Mouse (Mus musculus) liver, embryonic 16.5 days (tissue): ENCODE measurements around the gene Lilrb4a. TPM values are rescaled to one million over a fixed set of nuclear protein-coding genes. Genes with fewer than 3 reads are reported as not detected.
A peak's percentile ranks its signal among the peaks of the same experiment; 100 is the strongest.
"Not testable (repeated sequence)": the region's sequence is repeated elsewhere in the genome, so short reads cannot be mapped to it uniquely, and the experiment has no call there.

ENCODE experiments used
- ATAC-seq: fragments of 200-750 bp; cut with Nextera tagmentation; 2 replicates; pipeline ENCODE4 v1.8.0; 2017; ENCODE audit warnings: low read depth, mild to moderate bottlenecking, moderate number of reproducible peaks, moderate library complexity
- H3K27ac ChIP-seq: fragments of 300-500 bp; sonication (generic); 2 replicates; pipeline ENCODE4 v1.5.1; 2014; ENCODE audit warnings: mild to moderate bottlenecking, low read length
- H3K27me3 ChIP-seq: fragments of 300-500 bp; sonication (generic); 2 replicates; pipeline ENCODE4 v1.6.1; 2014; ENCODE audit warnings: low read depth, low read length, mixed read lengths; ENCODE audit not compliant: control insufficient read depth, insufficient read depth
- H3K36me3 ChIP-seq: fragments of 300-500 bp; sonication (generic); 2 replicates; pipeline ENCODE4 v1.6.1; 2014; ENCODE audit warnings: mild to moderate bottlenecking; ENCODE audit not compliant: control insufficient read depth, insufficient read depth
- H3K4me1 ChIP-seq: fragments of 300-500 bp; sonication (generic); 2 replicates; pipeline ENCODE4 v1.6.1; 2014; ENCODE audit warnings: low read depth, low read length, mixed read lengths; ENCODE audit not compliant: control insufficient read depth
- H3K4me2 ChIP-seq: fragments of 300-500 bp; sonication (generic); 2 replicates; pipeline ENCODE4 v1.6.1; 2014; ENCODE audit warnings: low read depth, low read length, mixed read lengths
- H3K4me3 ChIP-seq: fragments of 300-500 bp; sonication (generic); 2 replicates; pipeline ENCODE4 v1.5.1; 2014; ENCODE audit warnings: low read depth, mild to moderate bottlenecking, low read length
- H3K9ac ChIP-seq: fragments of 300-500 bp; sonication (generic); 2 replicates; pipeline ENCODE4 v1.6.1; 2014; ENCODE audit warnings: low read depth, low read length
- H3K9me3 ChIP-seq: fragments of 300-500 bp; sonication (generic); replicated peaks from 2 replicates; pipeline ENCODE4 v1.6.1; 2016; ENCODE audit warnings: low read length; ENCODE audit not compliant: control insufficient read depth
- WGBS: fragments of 180-500 bp; shearing (Covaris S2); extraction: QIAGEN DNeasy Blood & Tissue Kit; methylation state at CpG from one replicate; pipeline ENCODE4 v1.1.7; 2014; ENCODE audit not compliant: insufficient replicate concordance; 5-methylcytosine and 5-hydroxymethylcytosine counted together
- polyA plus RNA-seq: library from polyadenylated mRNA; unstranded; fragments of >200 nt; fragmentation: Nextera tagmentation; extraction: Ambion mirVana; gene quantifications from 2 replicates; pipeline ENCODE4 v1.2.1, GENCODE M21; 2015

Lilrb4a gene
- 5.6 and 6.7 TPM in 2 replicates for polyA plus RNA-seq

DNA sequence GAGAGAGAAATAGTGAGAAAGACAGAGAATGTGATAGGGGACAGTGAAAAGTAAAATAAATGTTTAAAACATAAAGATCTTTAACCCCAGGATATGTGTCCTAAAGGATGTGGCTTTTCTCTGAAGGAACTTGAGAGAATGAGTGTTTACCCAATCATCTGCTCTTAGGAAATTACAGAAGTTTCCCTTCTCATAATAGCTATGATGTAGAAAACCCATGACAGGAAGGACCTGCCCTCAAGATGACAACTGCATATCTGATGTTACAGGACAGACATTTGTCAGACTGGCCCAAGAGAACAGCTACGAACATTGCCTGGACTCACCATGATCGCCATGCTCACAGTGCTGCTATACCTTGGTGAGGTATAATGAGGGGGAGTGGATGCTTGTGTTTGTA, at the start of gene Lilrb4a:
Gene Lilrb4a, plus strand, starts transcription at position 266 of the 400 bp plus-strand sequence.
- H3K4me2 ChIP-seq, H3K9ac ChIP-seq, H3K4me3 ChIP-seq, H3K27me3 ChIP-seq, ATAC-seq, H3K9me3 ChIP-seq, H3K36me3 ChIP-seq, H3K4me1 ChIP-seq, H3K27ac ChIP-seq: not testable (repeated sequence)
- no CpG with 5 or more reads among the region's 2 CpGs for WGBS

DNA sequence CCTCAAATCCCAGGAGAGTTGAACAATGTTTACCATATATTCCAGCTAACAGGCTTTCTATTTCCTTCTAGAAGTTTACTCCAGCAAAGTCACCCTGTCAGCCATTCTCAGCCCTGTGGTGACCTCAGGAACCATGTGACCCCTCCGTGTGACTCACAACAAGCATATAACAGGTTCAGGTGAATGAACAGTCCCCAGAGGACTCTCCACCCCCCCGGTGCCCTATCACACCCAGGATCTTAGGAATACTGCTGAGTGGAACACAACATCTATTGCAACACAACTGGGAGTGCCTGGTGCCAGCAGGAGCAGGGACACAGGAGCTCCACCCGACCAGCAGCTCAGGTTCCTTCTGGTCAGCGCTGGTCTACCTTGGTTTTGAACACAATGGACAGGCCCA, 39.1 kb upstream of the Lilrb4a start:
- no peak overlapping the region for H3K9ac ChIP-seq
- H3K9me3 ChIP-seq: no peaks in the 10 kb centered on the region
- H3K27ac ChIP-seq: no peak overlapping the region
- no peak overlapping the region for H3K4me2 ChIP-seq
- WGBS: 48% methylated on average over 4 of the region's 4 CpGs
- H3K4me3 ChIP-seq: no peak overlapping the region
- no peaks in the 10 kb centered on the region for H3K36me3 ChIP-seq
- H3K4me1 ChIP-seq: no peaks in the 10 kb centered on the region
- H3K27me3 ChIP-seq: no peaks in the 10 kb centered on the region
- no peak for ATAC-seq

DNA sequence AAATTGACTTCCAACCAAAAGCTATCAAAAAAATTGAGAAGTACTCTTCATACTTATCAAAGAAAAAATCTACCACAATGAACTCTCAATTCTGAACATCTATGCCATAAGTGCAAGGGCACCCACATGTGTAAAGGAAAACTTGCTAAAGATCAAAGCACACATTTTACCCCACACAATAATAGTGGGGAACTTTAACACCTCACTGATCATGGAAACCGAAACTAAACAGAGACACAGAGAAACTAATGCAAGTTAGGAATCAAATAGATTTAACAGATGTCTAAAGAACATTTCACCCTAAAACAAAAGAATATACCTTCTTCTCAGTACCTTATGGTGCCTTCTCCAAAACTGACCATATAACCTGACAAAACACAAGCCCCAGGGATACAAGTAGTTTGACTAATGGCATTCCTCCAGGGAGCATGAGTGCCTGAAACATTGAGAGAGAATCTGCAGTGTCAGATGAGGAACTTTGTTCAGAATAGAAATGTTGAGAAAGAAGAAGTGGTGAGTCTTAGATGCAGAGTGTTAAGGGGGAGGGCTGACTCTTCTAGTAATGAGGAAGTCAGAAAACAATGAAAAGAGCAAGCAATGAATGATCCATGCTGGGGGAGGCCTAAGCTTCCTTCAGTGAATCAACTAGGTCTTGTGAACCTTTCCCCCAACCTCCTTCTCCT, 37.0 kb upstream of the Lilrb4a start:
- Histone ChIP-seq H3K4me3 (no peak overlapping the region), H3K36me3 (no peaks in the 10 kb centered on the region), H3K9me3 (no peaks in the 10 kb centered on the region), H3K4me2 (no peak overlapping the region), H3K27ac (0 out of 2 replicates have a peak overlapping the region, but pooled peaks have one; percentile 33), H3K4me1 (no peaks in the 10 kb centered on the region), H3K27me3 (no peaks in the 10 kb centered on the region), H3K9ac (no peak overlapping the region)
- ATAC-seq: peak; percentile 59
- 26% methylated on average over 1 of the region's 1 CpGs for WGBS

DNA sequence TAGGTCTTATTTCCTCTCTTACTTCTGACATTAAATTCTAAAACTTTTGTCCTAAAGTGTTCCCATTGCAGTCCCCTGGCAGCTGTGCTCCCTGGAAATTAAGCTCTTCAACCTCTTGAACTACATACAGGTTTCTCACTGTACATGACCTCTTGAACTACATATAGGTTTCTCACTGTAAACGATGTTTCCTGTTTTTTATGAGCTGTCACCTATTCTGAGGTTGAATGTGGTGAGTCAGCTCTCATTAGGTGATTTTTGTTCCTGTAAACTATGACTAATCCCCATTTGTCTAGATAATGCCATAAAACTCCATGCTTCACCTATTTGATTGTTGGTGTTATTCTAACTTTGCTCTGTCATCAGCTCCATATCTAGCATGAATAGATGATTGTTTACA, 36.4 kb upstream of the Lilrb4a start:
- H3K4me1 ChIP-seq: no peaks in the 10 kb centered on the region

DNA sequence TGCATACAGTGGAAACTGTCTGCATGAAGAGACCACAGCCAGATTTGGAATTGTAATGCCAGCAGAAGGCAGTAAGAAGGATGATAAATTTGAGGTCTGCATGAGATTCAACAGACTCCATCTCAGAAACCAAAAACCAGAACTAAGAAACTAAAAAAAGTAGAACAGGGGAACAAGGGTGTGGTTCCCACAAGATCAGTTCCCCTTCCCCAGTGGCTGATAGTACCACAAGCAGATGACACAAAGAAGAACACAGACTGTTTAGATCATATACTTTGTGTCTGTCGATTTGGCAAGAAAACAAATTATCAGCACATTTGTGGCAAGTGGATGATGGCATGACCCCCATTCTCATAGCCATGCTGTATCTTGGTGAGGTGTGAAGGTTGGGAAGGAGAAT, 35.0 kb upstream of the Lilrb4a start:
- Histone ChIP-seq H3K4me3 (no peak overlapping the region), H3K36me3 (no peaks in the 10 kb centered on the region), H3K4me2 (no peak overlapping the region), H3K9ac (no peak overlapping the region), H3K27me3 (no peaks in the 10 kb centered on the region), H3K9me3 (no peaks in the 10 kb centered on the region), H3K27ac (0 out of 2 replicates have a peak overlapping the region, but pooled peaks have one; percentile 32), H3K4me1 (no peaks in the 10 kb centered on the region)
- ATAC-seq: no peak
- 22% methylated on average over 1 of the region's 1 CpGs for WGBS

More for the DNA sequence above, 36.4 kb upstream of the Lilrb4a start:
- H3K4me2 ChIP-seq: no peak overlapping the region
- no peak overlapping the region for H3K4me3 ChIP-seq
- no peaks in the 10 kb centered on the region for H3K9me3 ChIP-seq
- H3K36me3 ChIP-seq: no peaks in the 10 kb centered on the region
- H3K9ac ChIP-seq: no peak overlapping the region
- 14% methylated on average over 1 of the region's 1 CpGs for WGBS
- H3K27ac ChIP-seq: 0 out of 2 replicates have a peak overlapping the region, but pooled peaks have one; percentile 33
- 0 out of 2 replicates have a peak, but pooled peaks have one; percentile 7 for ATAC-seq
- no peaks in the 10 kb centered on the region for H3K27me3 ChIP-seq

DNA sequence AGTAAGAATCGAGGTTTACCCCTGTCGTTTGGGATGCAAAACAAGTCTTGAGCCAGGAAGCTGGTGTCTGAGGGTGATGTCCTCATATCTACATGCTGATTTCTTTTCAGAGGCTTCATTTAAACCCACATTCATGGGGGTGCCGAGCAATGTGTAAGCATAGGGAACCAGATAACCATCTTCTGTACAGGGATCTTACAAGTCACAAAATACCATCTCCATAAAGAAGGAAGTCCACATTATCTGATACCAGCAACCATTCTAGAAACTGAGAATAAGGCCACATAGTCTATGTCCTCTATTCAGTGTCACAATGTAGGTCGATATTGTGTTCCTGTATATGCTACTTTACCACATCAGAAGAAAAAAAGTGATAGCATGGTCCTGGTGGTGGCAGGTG, 34.4 kb upstream of the Lilrb4a start:
- Histone ChIP-seq H3K9ac (no peak overlapping the region), H3K36me3 (no peaks in the 10 kb centered on the region), H3K27me3 (no peaks in the 10 kb centered on the region), H3K4me1 (no peaks in the 10 kb centered on the region), H3K4me3 (no peak overlapping the region), H3K4me2 (no peak overlapping the region), H3K9me3 (no peaks in the 10 kb centered on the region), H3K27ac (0 out of 2 replicates have a peak overlapping the region, but pooled peaks have one; percentile 32)
- no peak for ATAC-seq
- 20% methylated on average over 4 of the region's 4 CpGs for whole genome bisulfite sequencing

DNA sequence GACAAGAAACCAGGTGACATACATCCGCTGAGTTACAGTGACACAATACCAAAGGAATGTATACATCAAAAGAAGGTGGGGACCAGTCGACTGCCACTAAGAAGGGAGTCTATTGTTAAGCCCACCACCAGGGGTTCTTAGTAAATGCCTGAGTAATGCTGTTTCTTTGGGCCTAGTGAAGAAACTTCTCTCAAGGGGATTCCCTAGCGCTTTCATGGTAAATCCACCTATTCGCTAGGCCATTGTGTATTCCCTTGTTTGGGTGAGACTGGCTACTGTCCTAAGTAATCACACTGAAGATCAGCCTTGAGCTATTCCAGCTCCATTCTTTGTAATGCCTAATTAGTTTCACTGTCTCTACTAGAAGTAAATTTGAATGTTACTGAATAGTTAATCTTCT, 27.0 kb upstream of the Lilrb4a start:
- WGBS: 59% methylated on average over 4 of the region's 4 CpGs
- H3K9me3 ChIP-seq, H3K4me3 ChIP-seq, H3K4me1 ChIP-seq, ATAC-seq, H3K36me3 ChIP-seq, H3K27ac ChIP-seq, H3K9ac ChIP-seq, H3K27me3 ChIP-seq, H3K4me2 ChIP-seq: not testable (repeated sequence)

DNA sequence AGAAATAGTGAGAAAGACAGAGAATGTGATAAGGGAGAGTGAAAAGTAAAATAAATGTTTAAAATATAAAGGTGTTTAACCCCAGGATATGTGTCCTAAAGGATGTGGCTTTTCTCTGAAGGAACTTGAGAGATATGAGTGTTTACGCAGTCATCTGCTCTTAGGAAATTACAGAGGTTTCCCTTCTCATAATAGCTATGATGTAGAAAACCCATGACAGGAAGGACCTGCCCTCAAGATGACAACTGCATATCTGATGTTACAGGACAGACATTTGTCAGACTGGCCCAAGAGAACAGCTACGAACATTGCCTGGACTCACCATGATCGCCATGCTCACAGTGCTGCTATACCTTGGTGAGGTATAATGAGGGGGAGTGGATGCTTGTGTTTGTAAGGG, 10.4 kb upstream of the Lilrb4a start, which contains the start of the genes Gm49339 and Lilr4b:
Gene Gm49339, plus strand, starts transcription at position 216 of the 400 bp plus-strand sequence.
Gene Lilr4b, plus strand, starts transcription at position 236 of the 400 bp plus-strand sequence.
- H3K27ac ChIP-seq, H3K36me3 ChIP-seq, H3K4me3 ChIP-seq, H3K27me3 ChIP-seq, H3K9me3 ChIP-seq, H3K9ac ChIP-seq, H3K4me2 ChIP-seq, H3K4me1 ChIP-seq: not testable (repeated sequence)
- 0 out of 2 replicates have a peak, but pooled peaks have one; percentile 13 for ATAC-seq
- WGBS: 29% methylated on average over 1 of the region's 3 CpGs

DNA sequence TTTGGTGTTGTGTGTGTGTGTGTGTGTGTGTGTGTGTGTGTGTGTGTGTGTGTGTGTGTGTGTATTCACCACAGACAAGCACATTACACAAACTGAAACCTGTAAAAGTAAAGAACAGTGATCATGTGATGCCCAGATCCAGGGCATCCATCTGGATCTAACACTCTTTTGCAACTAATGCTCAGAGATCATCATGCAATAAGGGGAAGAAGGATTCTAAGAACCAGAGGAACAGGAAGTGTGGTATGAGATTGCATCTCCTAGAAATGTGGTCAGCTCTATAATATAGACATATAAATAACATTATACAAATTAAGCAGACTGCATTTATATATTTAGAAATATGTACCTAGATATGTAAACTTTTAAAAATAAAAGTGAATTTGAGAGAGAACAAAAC, 29.3 kb downstream of the Lilrb4a start:
- no peak for ATAC-seq
- no peaks in the 10 kb centered on the region for H3K4me1 ChIP-seq
- H3K27me3 ChIP-seq: no peaks in the 10 kb centered on the region
- no peak overlapping the region for H3K9ac ChIP-seq
- H3K36me3 ChIP-seq: no peaks in the 10 kb centered on the region
- no peak overlapping the region for H3K27ac ChIP-seq
- no peak overlapping the region for H3K4me2 ChIP-seq
- H3K9me3 ChIP-seq: no peaks in the 10 kb centered on the region
- no peak overlapping the region for H3K4me3 ChIP-seq
